Mouse (Mus musculus) MEL (cell line): ENCODE data around the gene Gskip.

ENCODE experiments used
- CTCF ChIP-seq, 3 experiments: IDR thresholded peaks in 2 of 3; conservative IDR thresholded peaks in 1 of 3; 2 replicates each; pipeline ENCODE4 v1.5.1; 2011 to 2012; ENCODE audit warnings: low read length in 3 of 3, low read depth in 2 of 3, mild to moderate bottlenecking in 2 of 3, improper control_type of control experiment in 1 of 3, inconsistent platforms in 1 of 3, mixed read lengths in 1 of 3, moderate library complexity in 1 of 3; ENCODE audit not compliant: control insufficient read depth in 1 of 3, insufficient read depth in 1 of 3, poor library complexity in 1 of 3, severe bottlenecking in 1 of 3
- EP300 ChIP-seq, 2 experiments: IDR thresholded peaks; 2 replicates each; pipeline ENCODE4 v1.6.1; 2011; ENCODE audit warnings: improper control_type of control experiment in 2 of 2, low read length in 2 of 2, low read depth in 1 of 2, mild to moderate bottlenecking in 1 of 2
- GATA1 ChIP-seq: IDR thresholded peaks from 2 replicates; pipeline ENCODE4 v1.6.1; 2011; ENCODE audit warnings: low read depth, low read length, improper control_type of control experiment
- MAZ ChIP-seq: IDR thresholded peaks from 2 replicates; pipeline ENCODE4 v1.6.1; 2012; ENCODE audit warnings: low read depth, mild to moderate bottlenecking, inconsistent platforms, low read length, improper control_type of control experiment
- POLR2A ChIP-seq, 2 experiments: IDR thresholded peaks; 2 replicates each; pipeline ENCODE4 v1.6.1; 2011 to 2012; ENCODE audit warnings: low read length in 2 of 2, mild to moderate bottlenecking in 2 of 2, control low read depth in 1 of 2, improper control_type of control experiment in 1 of 2, low read depth in 1 of 2, moderate library complexity in 1 of 2; ENCODE audit not compliant: control insufficient read depth in 1 of 2, insufficient read depth in 1 of 2, poor library complexity in 1 of 2
- TCF12 ChIP-seq: IDR thresholded peaks from 2 replicates; pipeline ENCODE4 v1.6.1; 2014; ENCODE audit warnings: low read depth, mild to moderate bottlenecking, inconsistent platforms, low read length, improper control_type of control experiment, moderate library complexity
- USF1 ChIP-seq: IDR thresholded peaks from 2 replicates; pipeline ENCODE4 v1.6.1; 2014; ENCODE audit warnings: low read depth, mild to moderate bottlenecking, inconsistent platforms, low read length, improper control_type of control experiment, moderate library complexity
- ZKSCAN1 ChIP-seq: IDR thresholded peaks from 2 replicates; pipeline ENCODE4 v1.6.1; 2012; ENCODE audit warnings: low read depth, mild to moderate bottlenecking, inconsistent platforms, low read length, improper control_type of control experiment, moderate library complexity

- TF ChIP-seq EP300 (IDR thresholded peaks at IDR 0.05; ENCODE audit: low read depth in 1 of 2, low read length in 2 of 2) (no peak), CTCF (IDR thresholded peaks at IDR 0.05 in 2 of 3, conservative IDR thresholded peaks at IDR 0.05 in 1 of 3; ENCODE audit: control insufficient read depth in 1 of 3, insufficient read depth in 1 of 3, low read depth in 2 of 3, low read length in 3 of 3, poor library complexity in 1 of 3, severe bottlenecking in 1 of 3) (peak; percentile 25 to 86 (median 85); a peak in 5 of 6 replicates), TCF12 (no peak), USF1 (no peak), POLR2A (IDR thresholded peaks at IDR 0.05; ENCODE audit: control insufficient read depth in 1 of 2, insufficient read depth in 1 of 2, low read depth in 1 of 2, low read length in 2 of 2, poor library complexity in 1 of 2) (no peak), ZKSCAN1 (no peak), MAZ (no peak), GATA1 (no peak)
Observed at GRCm38 (mm10) chr12:105722657-105723056, 38.0 kb downstream of the Gskip start.
